Mouse (Mus musculus): Measurements from ENCODE around the gene Scp2d1.

DNA sequence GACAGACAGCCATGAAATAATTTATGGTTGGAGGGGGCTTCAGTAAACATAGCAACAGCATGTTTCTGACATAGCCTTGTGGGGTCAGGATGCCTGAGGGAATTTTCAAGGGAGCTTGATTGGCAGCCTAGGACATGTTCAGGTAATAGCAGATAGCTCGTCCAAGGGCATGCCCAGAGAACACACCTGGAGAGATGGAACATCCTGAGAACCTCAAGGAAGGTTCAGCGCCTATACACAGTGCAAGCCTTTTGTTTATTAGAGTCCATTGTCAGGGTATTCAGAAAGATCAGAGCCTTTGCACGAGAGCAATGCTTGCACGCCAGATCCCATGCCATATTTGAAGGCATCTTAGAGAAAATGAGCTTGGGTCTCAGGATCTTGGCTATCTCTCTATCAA, 47.8 kb upstream of the Scp2d1 start:
- TF ChIP-seq CTCF (IDR thresholded peaks at IDR 0.05; ENCODE audit: low read depth), result no peak
- no peak for TF ChIP-seq EP300 (IDR thresholded peaks at IDR 0.05; ENCODE audit: low read depth)
